Mouse (Mus musculus) lung, embryonic 14.5 days (tissue): Measurements from ENCODE around the gene Mrvi1. TPM values are rescaled to one million over a fixed set of nuclear protein-coding genes. Genes with fewer than 3 reads are reported as not detected.

Experiments
- ATAC-seq: fragments of 200-750 bp; cut with Nextera tagmentation; 2 replicates; pipeline ENCODE4 v1.8.0; 2017; ENCODE audit warnings: mild to moderate bottlenecking, moderate TSS enrichment, moderate library complexity; ENCODE audit not compliant: insufficient read depth
- DNase-seq: peaks from one replicate; pipeline ENCODE4 v3.0.0-alpha.2; 2015
- H3K27ac ChIP-seq: fragments of 300-500 bp; sonication (generic); 2 replicates; pipeline ENCODE4 v1.5.1; 2014; ENCODE audit warnings: low read depth, mild to moderate bottlenecking, moderate library complexity
- H3K27me3 ChIP-seq: fragments of 300-500 bp; sonication (generic); 2 replicates; pipeline ENCODE4 v1.6.1; 2014; ENCODE audit warnings: low read length, control low read depth; ENCODE audit not compliant: insufficient read depth
- H3K36me3 ChIP-seq: fragments of 300-500 bp; sonication (generic); 2 replicates; pipeline ENCODE4 v1.6.1; 2014; ENCODE audit warnings: control low read depth; ENCODE audit not compliant: insufficient read depth
- H3K4me1 ChIP-seq: fragments of 300-500 bp; sonication (generic); 2 replicates; pipeline ENCODE4 v1.6.1; 2014; ENCODE audit warnings: antibody characterized with exemption, control low read depth; ENCODE audit not compliant: insufficient read depth
- H3K4me2 ChIP-seq: fragments of 300-500 bp; sonication (generic); 2 replicates; pipeline ENCODE4 v1.6.1; 2014; ENCODE audit warnings: mild to moderate bottlenecking
- H3K4me3 ChIP-seq: fragments of 300-500 bp; sonication (generic); 2 replicates; pipeline ENCODE4 v1.5.1; 2014; ENCODE audit warnings: low read depth, low read length
- H3K9ac ChIP-seq: fragments of 300-500 bp; sonication (generic); 2 replicates; pipeline ENCODE4 v1.6.1; 2014
- H3K9me3 ChIP-seq: fragments of 300-500 bp; sonication (generic); 2 replicates; pipeline ENCODE4 v1.6.1; 2016; ENCODE audit warnings: low read depth, low read length, control low read depth
- CTCF ChIP-seq: IDR thresholded peaks from 2 replicates; pipeline ENCODE4 v1.5.1; 2016; ENCODE audit warnings: antibody characterized with exemption, low read depth
- WGBS: fragments of 180-500 bp; shearing (Covaris S2); extraction: QIAGEN DNeasy Blood & Tissue Kit; methylation state at CpG from one replicate; pipeline ENCODE4 v1.1.7; 2014; 5-methylcytosine and 5-hydroxymethylcytosine counted together
- polyA plus RNA-seq: library from polyadenylated mRNA; unstranded; fragments of >200 nt; fragmentation: Nextera tagmentation; extraction: Ambion mirVana; gene quantifications from 2 replicates; pipeline ENCODE4 v1.2.1, GENCODE M21; 2014

Mrvi1 gene
- polyA plus RNA-seq, 1 experiment from 2014 or later = 15.8 TPM

DNA sequence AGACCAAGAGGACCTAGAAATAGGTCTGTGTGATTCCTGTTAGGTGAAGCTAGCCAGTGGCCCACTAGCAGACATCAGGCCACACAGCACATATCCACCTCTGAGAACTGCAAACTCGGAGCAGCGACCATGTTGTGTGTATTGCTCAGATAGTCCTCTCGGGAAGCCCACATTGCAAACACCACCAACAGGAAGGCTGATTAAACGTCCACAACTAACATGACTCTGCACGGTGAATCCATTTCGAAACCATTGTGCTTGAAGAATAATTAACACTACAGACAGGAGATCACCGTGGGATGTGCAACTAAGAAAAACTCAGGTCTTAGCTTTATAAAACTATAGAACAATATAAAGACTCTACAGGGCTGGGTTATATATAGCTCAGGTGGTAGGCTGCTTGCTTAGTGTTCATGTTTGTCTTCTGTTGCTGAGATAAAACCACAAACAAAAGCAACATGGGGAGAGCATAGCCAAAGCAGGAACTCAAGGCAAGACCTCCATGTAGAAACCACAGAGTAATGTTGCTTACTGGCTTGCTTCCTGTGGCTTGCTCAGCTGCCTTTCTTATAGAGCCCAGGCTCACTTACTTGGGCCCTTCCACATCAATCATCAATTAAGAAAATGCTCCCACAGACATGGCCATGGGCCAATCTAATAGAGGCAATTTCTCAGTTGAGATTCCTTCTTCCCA is 4.4 kb downstream of the Mrvi1 start:
- TF ChIP-seq CTCF = no peak
- WGBS = 81% methylated on average over 7 of the region's 7 CpGs
- H3K4me2 ChIP-seq = no peak overlapping the region
- no peaks in the 10 kb centered on the region for H3K27me3 ChIP-seq
- peaks cover 13% of the 10 kb centered on the region for H3K4me1 ChIP-seq
- no peak overlapping the region for H3K27ac ChIP-seq
- H3K4me3 ChIP-seq = no peak overlapping the region
- ATAC-seq (no peak), DNase-seq (no peak)
- no peaks in the 10 kb centered on the region for H3K9me3 ChIP-seq
- H3K36me3 ChIP-seq = no peaks in the 10 kb centered on the region
- H3K9ac ChIP-seq = no peak overlapping the region

DNA sequence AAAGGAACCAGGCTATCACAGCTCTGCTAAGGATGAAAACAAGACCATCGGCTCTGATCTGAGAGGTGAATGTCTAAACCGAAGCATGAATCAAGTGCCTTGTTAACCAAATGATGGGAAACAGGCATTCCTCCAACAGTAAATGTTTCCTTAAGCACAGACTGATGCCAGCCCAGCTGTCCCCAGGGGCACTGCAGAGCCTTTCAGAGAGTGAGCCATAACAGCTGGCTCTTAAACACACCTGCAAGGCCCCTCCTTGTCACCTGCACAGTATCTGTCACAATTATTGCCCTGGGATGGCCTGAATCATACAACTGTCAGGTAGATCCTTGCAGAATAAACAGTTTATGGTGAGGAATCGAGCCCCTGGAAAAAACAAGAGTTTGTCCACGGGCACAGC is 8.8 kb downstream of the Mrvi1 start:
- no peaks in the 10 kb centered on the region for H3K36me3 ChIP-seq
- no peaks in the 10 kb centered on the region for H3K27me3 ChIP-seq
- no peak overlapping the region for H3K4me3 ChIP-seq
- DNase-seq = no peak
- no peak overlapping the region for H3K27ac ChIP-seq
- TF ChIP-seq CTCF = no peak
- no peak overlapping the region for H3K9ac ChIP-seq
- 0 out of 2 replicates have a peak, but pooled peaks cover 4% of the 10 kb centered on the region for H3K4me1 ChIP-seq
- no peak for ATAC-seq
- H3K9me3 ChIP-seq = no peaks in the 10 kb centered on the region
- no peak overlapping the region for H3K4me2 ChIP-seq
- WGBS = 61% methylated on average over 4 of the region's 4 CpGs

GRCm38 (mm10) chr7:110972796-110973195 is 9.5 kb downstream of the Mrvi1 start:
- Histone ChIP-seq H3K9ac (no peak overlapping the region), H3K4me2 (no peak overlapping the region), H3K27ac (no peak overlapping the region), H3K27me3 (no peaks in the 10 kb centered on the region), H3K4me3 (no peak overlapping the region), H3K36me3 (no peaks in the 10 kb centered on the region), H3K4me1 (0 out of 2 replicates have a peak, but pooled peaks cover 4% of the 10 kb centered on the region), H3K9me3 (no peaks in the 10 kb centered on the region)
- ATAC-seq (no peak), DNase-seq (no peak)
- WGBS = 55% methylated on average over 2 of the region's 2 CpGs
- no peak for TF ChIP-seq CTCF

GRCm38 (mm10) chr7:110967373-110967772 is 14.9 kb downstream of the Mrvi1 start:
- no peak overlapping the region for H3K4me2 ChIP-seq

GRCm38 (mm10) chr7:110966853-110967252 is 15.4 kb downstream of the Mrvi1 start:
- H3K4me1 ChIP-seq = no peaks in the 10 kb centered on the region

More at GRCm38 (mm10) chr7:110967373-110967772, 14.9 kb downstream of the Mrvi1 start:
- ATAC-seq = no peak
- WGBS = 87% methylated on average over 4 of the region's 4 CpGs
- no peak overlapping the region for H3K27ac ChIP-seq
- no peaks in the 10 kb centered on the region for H3K4me1 ChIP-seq
- no peaks in the 10 kb centered on the region for H3K27me3 ChIP-seq
- TF ChIP-seq CTCF = no peak
- no peaks in the 10 kb centered on the region for H3K9me3 ChIP-seq
- no peak for DNase-seq
- H3K36me3 ChIP-seq = no peaks in the 10 kb centered on the region
- H3K4me3 ChIP-seq = no peak overlapping the region
- H3K9ac ChIP-seq = no peak overlapping the region

DNA sequence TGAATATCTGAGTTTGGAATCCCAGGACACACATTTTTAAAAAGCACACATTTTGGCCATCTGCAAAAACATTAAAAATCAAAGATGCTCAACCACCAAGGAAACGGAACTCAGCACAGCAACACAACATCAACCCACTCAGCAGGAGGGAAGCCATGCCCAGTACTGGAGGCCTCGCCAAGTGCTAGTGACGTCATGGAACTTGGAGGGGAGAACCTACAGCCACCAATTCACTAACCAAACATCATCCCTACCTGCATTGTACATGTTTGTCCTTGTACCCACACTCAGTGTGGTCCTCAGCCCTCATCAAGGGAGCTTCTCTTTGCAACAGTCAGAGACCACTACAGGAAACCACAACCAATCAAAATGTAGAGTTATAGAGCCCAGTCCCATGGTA is 16.9 kb downstream of the Mrvi1 start:
- Histone ChIP-seq H3K4me1 (no peaks in the 10 kb centered on the region), H3K4me3 (no peak overlapping the region), H3K9me3 (no peaks in the 10 kb centered on the region), H3K27ac (no peak overlapping the region), H3K36me3 (no peaks in the 10 kb centered on the region), H3K4me2 (no peak overlapping the region), H3K27me3 (no peaks in the 10 kb centered on the region), H3K9ac (no peak overlapping the region)
- WGBS = 85% methylated on average over 3 of the region's 3 CpGs
- no peak for TF ChIP-seq CTCF
- ATAC-seq (no peak), DNase-seq (no peak)

More at GRCm38 (mm10) chr7:110966853-110967252, 15.4 kb downstream of the Mrvi1 start:
- H3K27ac ChIP-seq = no peak overlapping the region
- DNase-seq (no peak), ATAC-seq (no peak)
- H3K4me3 ChIP-seq = no peak overlapping the region
- no peaks in the 10 kb centered on the region for H3K27me3 ChIP-seq
- H3K36me3 ChIP-seq = no peaks in the 10 kb centered on the region
- WGBS = 81% methylated on average over 5 of the region's 5 CpGs
- TF ChIP-seq CTCF = no peak
- no peak overlapping the region for H3K4me2 ChIP-seq
- H3K9me3 ChIP-seq = no peaks in the 10 kb centered on the region
- no peak overlapping the region for H3K9ac ChIP-seq

GRCm38 (mm10) chr7:110963655-110963997 is 18.6 kb downstream of the Mrvi1 start:
- no peak for DNase-seq
- Histone ChIP-seq H3K9me3 (no peaks in the 10 kb centered on the region), H3K27me3 (no peaks in the 10 kb centered on the region), H3K4me3 (no peak overlapping the region), H3K9ac (no peak overlapping the region), H3K27ac (no peak overlapping the region), H3K4me1 (no peaks in the 10 kb centered on the region), H3K36me3 (no peaks in the 10 kb centered on the region), H3K4me2 (no peak overlapping the region)
- ATAC-seq = no peak
- no peak for TF ChIP-seq CTCF
- 77% methylated on average over 3 of the region's 3 CpGs for WGBS
